Mouse (Mus musculus): ENCODE data around the gene Sdf2.

DNA sequence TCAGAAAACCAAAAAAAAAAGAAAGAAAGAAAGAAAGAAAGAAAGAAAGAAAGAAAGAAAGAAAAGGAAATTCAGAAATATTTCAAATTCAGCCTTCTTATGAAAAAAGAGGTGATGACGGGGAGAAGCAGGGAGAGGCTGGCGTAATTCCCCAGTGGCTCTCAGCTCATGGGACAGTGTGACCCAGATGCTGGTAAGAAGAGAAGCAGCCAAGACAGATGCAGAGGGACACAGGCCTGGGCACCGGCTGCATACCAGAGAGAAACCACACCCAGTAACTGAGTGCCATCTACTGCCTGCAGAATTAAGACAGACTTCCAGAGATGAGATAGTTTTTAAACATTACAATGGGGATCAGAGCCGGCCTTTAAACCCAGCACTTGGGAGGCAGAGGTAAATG is 22.0 kb upstream of the Sdf2 start:
- no peak for TF ChIP-seq CTCF (conservative IDR thresholded peaks at IDR 0.05; ENCODE audit: low read length)
- no peak for TF ChIP-seq POU5F1 (IDR thresholded peaks at IDR 0.05; ENCODE audit: borderline replicate concordance, low read length)
